Mouse (Mus musculus) T-helper 2 cell (primary cell): ENCODE measurements around the gene Spn.
"Not testable (repeated sequence)": the region's sequence is repeated elsewhere in the genome, so short reads cannot be mapped to it uniquely, and the experiment has no call there.

Source experiments
- in situ Hi-C: fragments of 300-600 bp; cut with MboI, MseI; formaldehyde crosslinking; loops from one replicate; pipeline ENCODE4 v1.15.1; 2025; ENCODE audit warnings: high pct_unique_total_duplicates

Gene Spn

GRCm38 (mm10) chr7:127105551-127105950, 32.1 kb downstream of the Spn start:
- in situ Hi-C loops: loop anchor here (5.0 kb wide), 2 partner anchors 33 to 278 kb away; no protein-coding TSS in a partner anchor

DNA sequence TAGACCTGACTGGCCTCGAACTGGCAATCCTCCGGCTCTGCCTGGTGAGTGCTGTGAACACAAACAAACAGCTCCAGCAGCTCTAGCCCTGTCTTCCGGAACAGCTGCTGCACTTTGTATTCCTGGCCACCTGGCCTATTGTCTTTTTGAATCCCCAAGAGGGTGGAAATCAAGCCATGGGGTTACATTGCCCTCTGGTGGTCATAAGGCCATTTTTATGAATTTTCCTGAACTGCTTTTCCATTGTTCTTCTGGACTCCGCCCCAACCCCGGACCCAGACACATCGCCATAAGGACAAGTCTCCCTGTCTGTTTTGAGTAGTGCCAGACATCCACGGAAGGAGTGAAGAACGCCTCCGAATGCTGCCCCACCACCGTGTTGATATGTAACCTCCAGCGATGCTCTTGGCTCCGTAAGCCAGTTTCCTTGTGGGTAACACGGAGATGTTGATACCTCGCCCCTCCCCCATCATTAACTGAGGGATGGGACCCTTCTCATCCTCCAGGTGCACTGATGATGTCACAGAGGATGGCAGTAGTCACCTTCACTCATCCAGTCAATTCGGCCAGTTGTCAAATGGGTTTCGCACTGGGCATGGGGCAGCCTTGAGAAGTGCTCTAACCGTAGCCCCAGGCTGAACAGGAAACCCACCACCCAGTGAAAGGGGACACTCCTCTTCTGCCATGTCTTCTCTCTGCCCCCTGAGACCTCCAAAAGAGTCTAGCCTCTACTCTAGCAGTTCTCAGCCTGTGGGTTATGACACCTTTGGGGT, 32.9 kb downstream of the Spn start:
- in situ Hi-C loops: loop anchor here (5.0 kb wide), 2 partner anchors 32 to 277 kb away; no protein-coding TSS in a partner anchor

GRCm38 (mm10) chr7:127103960-127104359, 33.7 kb downstream of the Spn start:
- in situ Hi-C loops: no loop called here

GRCm38 (mm10) chr7:127102148-127102547, 35.5 kb downstream of the Spn start:
- in situ Hi-C loops: no loop called here

DNA sequence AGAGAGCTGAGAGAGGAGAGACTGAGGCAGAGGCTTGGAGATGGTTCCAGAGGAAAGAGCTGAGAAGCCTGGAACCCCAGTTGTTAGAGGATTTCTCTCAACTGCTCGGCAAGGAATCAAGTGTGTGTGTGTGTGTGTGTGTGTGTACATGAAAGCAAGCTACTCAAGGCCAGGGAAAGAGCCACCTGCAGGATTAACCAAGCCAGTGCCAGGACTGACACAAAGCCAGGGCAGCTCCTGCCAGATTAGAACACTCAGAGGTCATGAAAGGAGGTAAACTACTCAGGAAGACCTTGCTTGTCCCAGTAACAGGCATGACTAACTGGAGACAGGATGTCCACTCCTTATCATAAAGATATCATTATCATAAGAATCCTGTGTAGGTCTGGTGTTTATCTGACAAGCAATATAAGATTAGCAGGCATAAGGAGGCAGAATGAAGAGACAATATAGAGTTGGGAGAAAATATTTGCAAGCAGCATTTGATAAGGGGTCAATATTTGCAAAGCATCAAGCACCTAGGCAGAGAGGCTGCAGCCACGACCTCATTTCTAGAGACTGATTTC, 36.1 kb downstream of the Spn start:
- in situ Hi-C loops: no loop called here

- in situ Hi-C loops: no loop called here
Measured at GRCm38 (mm10) chr7:127099528-127099927, 38.1 kb downstream of the Spn start.

DNA sequence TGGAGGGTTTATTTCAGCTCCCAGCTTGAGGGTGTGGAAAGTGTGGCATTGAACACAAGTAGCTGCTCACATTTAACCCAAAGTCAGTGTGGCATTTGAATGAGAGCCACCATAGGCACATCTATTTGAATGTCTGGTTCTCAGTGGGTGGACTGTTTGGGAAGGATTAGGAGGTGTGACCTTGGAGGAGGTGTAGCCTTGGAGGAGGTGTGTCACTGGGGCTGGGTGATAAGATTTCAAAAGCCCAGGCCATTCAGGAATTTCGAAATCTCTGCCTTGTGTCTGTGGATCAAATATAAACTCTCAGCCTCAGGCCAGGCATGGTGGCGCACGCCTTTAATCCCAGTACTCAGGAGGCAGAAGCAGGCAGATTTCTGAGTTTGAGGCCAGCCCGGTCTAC, 38.7 kb downstream of the Spn start:
- in situ Hi-C loops: no loop called here

- in situ Hi-C loops: no loop called here
Measured at GRCm38 (mm10) chr7:127098521-127098920, 39.1 kb downstream of the Spn start.

- in situ Hi-C loops: no loop called here
Measured at GRCm38 (mm10) chr7:127096456-127096855, 41.2 kb downstream of the Spn start.

GRCm38 (mm10) chr7:127093914-127094313, 43.7 kb downstream of the Spn start:
- in situ Hi-C loops: loop anchor here (5.0 kb wide), 1 partner anchor 72 kb away; the partner anchor contains the start of genes Gm42742 and Prrt2

DNA sequence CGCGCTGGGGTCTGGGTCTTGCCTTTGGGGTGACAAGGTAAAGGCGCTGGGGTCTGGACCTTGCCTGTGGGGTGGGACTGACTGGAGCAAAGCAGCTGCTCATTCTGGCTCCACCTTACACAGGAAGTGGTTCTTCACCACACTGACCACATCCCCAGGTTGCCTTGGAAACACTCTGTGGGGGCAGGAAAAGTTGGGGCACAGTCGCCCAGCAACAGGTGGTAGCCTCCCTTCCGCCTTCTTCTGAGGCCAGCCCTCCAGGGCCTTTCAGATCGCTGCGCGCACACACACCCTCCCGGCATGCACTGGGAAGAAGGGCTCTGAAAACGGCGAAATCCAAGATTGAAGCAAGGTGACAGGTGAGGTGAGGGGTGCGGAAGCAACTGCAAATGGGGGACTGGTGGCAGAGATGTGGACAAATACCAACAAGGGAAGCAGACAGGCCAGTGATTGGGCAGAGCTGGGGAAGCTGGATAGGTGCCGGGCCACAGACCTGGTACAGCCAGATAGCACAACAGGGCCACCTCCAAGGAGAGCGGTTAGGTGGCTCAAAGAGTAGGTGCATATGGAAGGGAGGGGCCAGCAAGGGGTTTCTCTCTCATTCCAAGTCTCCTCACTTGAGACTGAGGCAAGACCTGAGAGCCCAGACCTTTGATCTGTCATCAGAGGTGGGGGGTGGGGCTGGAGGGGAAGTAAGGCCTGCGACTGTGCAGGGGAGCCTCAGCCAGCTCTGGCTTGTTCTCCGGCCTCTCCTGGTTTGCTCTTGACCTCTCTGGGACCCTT, 46.3 kb downstream of the Spn start, which contains the start of gene AI467606:
TSS of gene AI467606 (plus strand) at position 246 of the 783 bp plus-strand sequence.
- in situ Hi-C loops: loop anchor here (5.0 kb wide), 1 partner anchor 69 kb away; the partner anchor contains the start of genes Gm42742 and Prrt2

- in situ Hi-C loops: loop anchor here (5.0 kb wide), 1 partner anchor 68 kb away; the partner anchor contains the start of genes Gm42742 and Prrt2
Measured at GRCm38 (mm10) chr7:127090154-127091113, 47.2 kb downstream of the Spn start.

GRCm38 (mm10) chr7:127088901-127089845, 48.5 kb downstream of the Spn start:
- in situ Hi-C loops: no loop called here

DNA sequence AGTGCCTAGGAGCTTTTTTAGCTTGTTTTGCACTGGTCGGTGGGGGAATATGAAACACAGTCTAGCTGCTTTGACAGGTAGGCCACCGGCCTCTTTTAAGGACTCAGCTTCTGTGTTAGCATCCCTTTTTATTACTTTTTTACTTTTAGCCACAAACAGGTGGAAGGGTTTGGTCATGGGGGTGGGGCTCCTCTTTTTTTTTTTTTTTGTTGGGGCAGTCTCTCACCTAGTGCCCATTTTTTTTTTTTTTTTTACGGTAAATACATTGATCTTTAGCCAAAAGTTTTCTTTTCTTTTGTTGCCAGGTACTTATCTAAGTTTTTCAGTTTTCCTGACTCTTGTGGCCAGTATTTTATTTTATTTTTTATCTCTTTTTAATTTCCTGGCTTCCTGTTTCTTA, 49.5 kb downstream of the Spn start:
- in situ Hi-C loops: no loop called here

DNA sequence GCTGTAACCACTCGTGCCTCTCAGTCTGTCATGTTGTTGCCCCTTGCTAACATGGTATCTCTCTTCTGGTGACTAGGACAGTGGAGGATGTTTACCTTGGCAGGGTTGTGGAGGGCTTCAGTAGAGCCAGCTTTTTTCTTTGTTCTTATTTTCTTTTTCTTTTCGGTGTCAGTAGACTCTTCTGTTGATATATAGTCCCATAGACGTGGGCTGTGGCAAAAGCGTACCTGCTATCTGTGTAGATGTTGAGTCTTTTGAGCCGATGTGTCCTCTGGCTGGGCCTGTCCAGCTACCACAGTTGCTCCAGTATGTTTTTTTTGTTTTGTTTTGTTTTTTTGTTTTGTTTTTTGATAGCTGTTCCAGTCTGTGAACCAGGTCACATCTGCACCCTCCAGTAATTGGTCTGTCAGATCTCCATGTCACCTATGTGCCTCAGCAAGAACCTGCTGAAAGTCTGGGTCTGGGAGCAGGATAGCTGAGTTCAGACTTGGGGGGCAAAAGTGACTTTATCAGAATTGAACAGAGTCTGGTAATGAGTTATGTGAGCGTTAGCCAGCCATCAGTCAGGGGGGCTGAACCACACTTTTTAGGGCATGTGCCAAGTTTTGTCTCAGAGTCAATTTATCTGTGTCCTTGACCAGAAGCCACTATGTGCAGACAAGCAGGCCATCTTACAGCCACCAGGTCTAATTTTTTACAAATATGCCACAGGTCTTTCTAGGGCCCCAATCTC, 50.2 kb downstream of the Spn start, which contains the start of gene Zg16:
TSS of gene Zg16 (minus strand) at position 51 of the 733 bp plus-strand sequence.
- in situ Hi-C loops: not testable (repeated sequence)

- in situ Hi-C loops: not testable (repeated sequence)
Measured at GRCm38 (mm10) chr7:127085751-127086150, 51.9 kb downstream of the Spn start.

DNA sequence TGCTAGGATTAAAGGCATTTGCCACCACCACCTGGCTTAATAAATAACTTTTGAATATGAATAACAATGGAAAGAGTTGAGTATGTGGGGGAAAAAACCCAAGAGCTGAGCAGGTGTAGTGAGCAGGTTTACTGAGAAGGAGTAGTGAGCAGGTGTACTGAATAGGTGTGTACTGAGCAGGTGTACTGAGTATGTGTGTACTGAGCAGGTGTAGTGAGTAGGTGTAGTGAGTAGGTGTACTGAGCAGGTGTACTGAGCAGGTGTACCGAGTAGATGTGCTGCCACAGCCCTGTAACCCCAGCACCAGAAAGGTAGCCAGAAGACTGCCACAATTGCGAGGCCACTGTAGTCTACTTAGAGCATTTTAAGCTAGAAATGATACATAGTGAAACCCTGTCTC, 52.8 kb downstream of the Spn start:
- in situ Hi-C loops: no loop called here

GRCm38 (mm10) chr7:127083689-127084088, 53.9 kb downstream of the Spn start:
- in situ Hi-C loops: no loop called here

- in situ Hi-C loops: no loop called here
Measured at GRCm38 (mm10) chr7:127082995-127083394, 54.6 kb downstream of the Spn start.
